Mouse (Mus musculus): Measurements from ENCODE around the gene Tshz2.

DNA sequence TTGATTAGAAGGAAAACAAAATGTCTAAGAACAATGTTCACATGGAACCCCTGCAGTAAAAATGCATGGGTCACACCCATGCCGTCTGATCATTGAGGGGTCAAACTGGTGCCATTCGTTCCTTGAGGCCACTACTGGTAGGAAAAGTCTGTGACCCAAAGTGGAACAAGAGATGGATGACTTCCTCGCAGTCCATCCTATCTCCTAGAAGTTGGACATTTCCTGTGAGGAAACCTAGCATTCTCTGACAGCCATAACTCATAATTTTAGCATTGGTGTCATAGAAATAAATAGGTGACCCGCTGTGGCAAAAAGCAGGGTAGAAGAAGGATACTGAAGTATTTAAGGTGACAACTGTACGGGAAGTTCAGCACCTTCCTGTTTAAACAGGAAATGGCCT, 41.4 kb downstream of the Tshz2 start:
- TF ChIP-seq CTCF (IDR thresholded peaks at IDR 0.05; ENCODE audit: extremely low read depth, insufficient read depth, insufficient read length, insufficient replicate concordance), result no peak
- TF ChIP-seq POLR2A (IDR thresholded peaks at IDR 0.05; ENCODE audit: low read depth, low read length), result no peak

Data from spleen, adult 2 months (tissue).